Comparison of ENCODE assay signal across 20 mouse cellular contexts in the genomic region with DNA sequence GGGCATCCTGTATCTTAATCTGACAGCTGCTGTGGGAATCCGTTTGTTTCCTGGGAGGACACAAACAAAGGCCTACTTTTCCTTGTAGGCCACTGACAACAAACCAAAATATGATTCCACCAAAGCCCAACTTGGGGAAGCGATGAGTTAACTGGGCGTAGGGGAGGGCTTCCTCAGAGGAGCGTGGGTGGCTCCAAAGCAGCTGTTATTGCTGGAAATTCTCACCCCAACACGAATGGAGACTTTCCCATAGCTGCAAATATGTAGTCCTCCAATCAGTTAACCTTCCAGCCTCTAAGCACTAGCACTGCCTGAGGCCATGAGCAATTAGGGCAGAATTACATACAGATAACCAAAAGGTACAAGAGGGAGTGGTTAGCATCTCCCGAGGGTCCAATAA.
"Had no signal": no experiment of that assay in that cellular context is flagged by ENCODE, and none has a peak within 500 bp of the region (broad histone marks: within the 10 kb centered on the region; RNA-seq: fewer than 3 reads in every experiment).

No protein-coding gene starts in this region.

- H3K36me3 ChIP-seq: heart, embryonic 13.5 days; heart, embryonic 15.5 days; hindbrain, embryonic 13.5 days; hindbrain, embryonic 15.5 days; limb, embryonic 10.5 days; limb, embryonic 12.5 days; liver, embryonic 13.5 days had no signal

- H3K4me2 ChIP-seq: heart, embryonic 11.5 days; heart, embryonic 13.5 days; heart, embryonic 15.5 days; hindbrain, embryonic 13.5 days; hindbrain, embryonic 15.5 days; limb, embryonic 12.5 days; liver, embryonic 11.5 days; liver, embryonic 13.5 days had no signal

- H3K4me3 ChIP-seq: heart, adult 2 months; heart, embryonic 13.5 days; heart, embryonic 15.5 days; hindbrain, embryonic 13.5 days; hindbrain, embryonic 15.5 days; left cerebral cortex, adult 2 months; limb, embryonic 10.5 days; limb, embryonic 12.5 days; liver, embryonic 13.5 days had no signal

- H3K9ac ChIP-seq: heart, embryonic 13.5 days; heart, embryonic 15.5 days; hindbrain, embryonic 13.5 days; hindbrain, embryonic 15.5 days; limb, embryonic 12.5 days; liver, embryonic 13.5 days had no signal

- H3K27ac ChIP-seq: heart, adult 2 months; heart, embryonic 13.5 days; heart, embryonic 15.5 days; hindbrain, embryonic 13.5 days; hindbrain, embryonic 15.5 days; hindbrain, postnatal 0 days; left cerebral cortex, adult 2 months; limb, embryonic 10.5 days; limb, embryonic 12.5 days; liver, embryonic 13.5 days had no signal

- H3K9me3 ChIP-seq: heart, embryonic 13.5 days; heart, embryonic 15.5 days; hindbrain, embryonic 13.5 days; hindbrain, embryonic 15.5 days; limb, embryonic 10.5 days; limb, embryonic 12.5 days; liver, embryonic 13.5 days had no signal

- H3K4me1 ChIP-seq: hindbrain, embryonic 13.5 days; liver, embryonic 13.5 days had no signal

- H3K27me3 ChIP-seq: hindbrain, embryonic 13.5 days; hindbrain, embryonic 15.5 days; limb, embryonic 12.5 days; liver, embryonic 13.5 days had no signal

- DNase-seq: gastrocnemius, postnatal 14 days; gastrocnemius, postnatal 36 days; heart, adult 2 months; kidney, adult 11 months; kidney, adult 8-10 months; kidney, postnatal 14 days; kidney, postnatal 36 days; liver; liver, embryonic 13.5 days had no signal

- ATAC-seq: hindbrain, postnatal 0 days; intestine, embryonic 16.5 days had no signal
